ENCODE assay signal across 8 mouse cellular contexts in genomic region chr7:66449971-66450752, GRCm38 (mm10). TPM values are rescaled to one million over a fixed set of nuclear protein-coding genes. Genes with fewer than 3 reads are reported as not detected.
DNase-seq lines count a peak whose midpoint lies in the region; ATAC-seq and TF ChIP-seq lines count a peak whose summit lies in the region.

No protein-coding gene starts in this region.

- intact Hi-C loops in left cerebral cortex, postnatal 4 days (cut with DNase I) = no loop called here

- H3K27me3 ChIP-seq in heart, postnatal 0 days (ENCODE audit: control insufficient read depth, insufficient read depth, low read length) = no peaks in the 10 kb centered on the region
- no peaks in the 10 kb centered on the region for H3K27me3 ChIP-seq in liver, embryonic 12.5 days (replicated peaks)
- H3K27me3 ChIP-seq in neural tube, embryonic 15.5 days (replicated peaks) = 0 out of 2 replicates have a peak, but pooled peaks cover 7% of the 10 kb centered on the region

- TF ChIP-seq EP300 in heart, postnatal 0 days (IDR thresholded peaks at IDR 0.05; ENCODE audit: low read depth) = no peak

- DNase-seq in left cerebral cortex, postnatal 4 days = peak; percentile 62
- DNase-seq in left cerebral cortex, adult 9 months (ENCODE audit: low spot score in 2 of 2) = no peak
- DNase-seq in c-Kit-positive CD71-positive TER-119-negative erythroid progenitor cells, embryonic 14.5 days (ENCODE audit: low read depth) = peak; percentile 7
- peak; percentile 43 for DNase-seq in heart, postnatal 0 days (ENCODE audit: low spot score)
- no peak for DNase-seq in layer of hippocampus, adult 9-10 months (ENCODE audit: low spot score)
- DNase-seq in frontal cortex, postnatal 10 days (ENCODE audit: low spot score in 2 of 2) = no peak

- peak overlapping the region; percentile 61 for H3K4me2 ChIP-seq in heart, postnatal 0 days (ENCODE audit: low read depth, low read length)
- H3K4me2 ChIP-seq in liver, embryonic 12.5 days = peak overlapping the region; percentile 55
- H3K4me2 ChIP-seq in neural tube, embryonic 15.5 days = peak overlapping the region; percentile 55

- peak; percentile 73; the same call in 1 of the 2 replicates for ATAC-seq in heart, postnatal 0 days (ENCODE audit: insufficient read depth, low read depth)
- no peak for ATAC-seq in liver, embryonic 12.5 days
- ATAC-seq in neural tube, embryonic 15.5 days (ENCODE audit: low FRiP score) = no peak

- no peak for TF ChIP-seq CTCF in heart, postnatal 0 days (IDR thresholded peaks at IDR 0.05; ENCODE audit: low read depth)

- 10% methylated on average over 15 of the region's 16 CpGs for WGBS in heart, postnatal 0 days
- 11% methylated on average over 16 of the region's 16 CpGs for WGBS in liver, embryonic 12.5 days (ENCODE audit: insufficient replicate concordance)
- WGBS in neural tube, embryonic 15.5 days = 3% methylated on average over 15 of the region's 16 CpGs

- peak overlapping the region; percentile 25 for H3K4me3 ChIP-seq in heart, postnatal 0 days (ENCODE audit: low read depth, low read length)
- H3K4me3 ChIP-seq in liver, embryonic 12.5 days = peak overlapping the region; percentile 22; the same call in 1 of the 2 replicates
- peak overlapping the region; percentile 25 for H3K4me3 ChIP-seq in neural tube, embryonic 15.5 days (replicated peaks)

- no peaks in the 10 kb centered on the region for H3K9me3 ChIP-seq in heart, postnatal 0 days (replicated peaks; ENCODE audit: control insufficient read depth, low read length)
- no peaks in the 10 kb centered on the region for H3K9me3 ChIP-seq in liver, embryonic 12.5 days (replicated peaks)
- no peaks in the 10 kb centered on the region for H3K9me3 ChIP-seq in neural tube, embryonic 15.5 days (replicated peaks)

- peaks cover 12% of the 10 kb centered on the region for H3K4me1 ChIP-seq in heart, postnatal 0 days (ENCODE audit: control insufficient read depth, insufficient read depth)
- peaks cover 9% of the 10 kb centered on the region; the same call in 1 of the 2 replicates for H3K4me1 ChIP-seq in liver, embryonic 12.5 days
- H3K4me1 ChIP-seq in neural tube, embryonic 15.5 days = peaks cover 11% of the 10 kb centered on the region

- H3K27ac ChIP-seq in heart, postnatal 0 days (ENCODE audit: low read depth) = no peak overlapping the region
- H3K27ac ChIP-seq in liver, embryonic 12.5 days = no peak overlapping the region
- H3K27ac ChIP-seq in neural tube, embryonic 15.5 days (replicated peaks) = no peak overlapping the region

- 0 out of 2 replicates have a peak overlapping the region, but pooled peaks have one; percentile 21 for H3K9ac ChIP-seq in heart, postnatal 0 days (replicated peaks; ENCODE audit: low read depth, low read length)
- H3K9ac ChIP-seq in liver, embryonic 12.5 days = no peak overlapping the region
- no peak overlapping the region for H3K9ac ChIP-seq in neural tube, embryonic 15.5 days (replicated peaks)

- no peaks in the 10 kb centered on the region for H3K36me3 ChIP-seq in heart, postnatal 0 days (replicated peaks; ENCODE audit: control insufficient read depth, insufficient read depth, low read length)
- no peaks in the 10 kb centered on the region for H3K36me3 ChIP-seq in liver, embryonic 12.5 days
- no peaks in the 10 kb centered on the region for H3K36me3 ChIP-seq in neural tube, embryonic 15.5 days

RNA-seq across cellular contexts. Expression of gene Aldh1a3, which starts 22.8 kb away (rescaled TPM):
- total RNA-seq in left cerebral cortex, postnatal 4 days (2021) = 1 to 10 TPM; 2.9 TPM
- total RNA-seq in heart, postnatal 0 days (2014; rRNA removed; ENCODE audit: low replicate concordance) = 2.2 TPM in 1 of 2 replicates, not detected in the other
- 1.2 and 1.4 TPM in 2 replicates for polyA plus RNA-seq in heart, postnatal 0 days (2015; fragmentation: Nextera tagmentation; extraction: Ambion mirVana)
- 1.9 and 2.0 TPM in 2 replicates for polyA plus RNA-seq in liver, embryonic 12.5 days (2016; fragmentation: Nextera tagmentation; extraction: Ambion mirVana)
- polyA plus RNA-seq in neural tube, embryonic 15.5 days (2015; fragmentation: Nextera tagmentation; extraction: Ambion mirVana) = 3.5 and 3.6 TPM in 2 replicates

Comparison
In these comparisons a context has a peak if more than half of its experiments do, and no peak if none do; other contexts are left out.
1. DNase-seq: peak in left cerebral cortex, postnatal 4 days (single experiment), c-Kit-positive CD71-positive TER-119-negative erythroid progenitor cells, embryonic 14.5 days (single experiment) and heart, postnatal 0 days (single experiment); none in left cerebral cortex, adult 9 months (0 of 2), layer of hippocampus, adult 9-10 months (single experiment) and frontal cortex, postnatal 10 days (0 of 2).
2. Peak in every context shown above with its lines, with median percentiles within 50 percentile points of each other: H3K4me2 ChIP-seq and H3K4me3 ChIP-seq.